Mouse (Mus musculus) megakaryocyte, adult 5-6 weeks (primary cell): Measurements from ENCODE around the gene St3gal4. TPM values are rescaled to one million over a fixed set of nuclear protein-coding genes. Genes with fewer than 3 reads are reported as not detected.

ENCODE experiments used
- ATAC-seq: 2 replicates; pipeline ENCODE4 v1.8.0; 2016; ENCODE audit warnings: mild to moderate bottlenecking, inconsistent platforms; ENCODE audit not compliant: poor library complexity, severe bottlenecking
- total RNA-seq, 2 experiments: library from RNA; stranded (forward) in 1 of 2; stranded (reverse) in 1 of 2; fragments of 153-499, 151-499 nt in 1 of 2; fragments of 221-1000, 200-1000 nt in 1 of 2; gene quantifications; 2 replicates each; pipeline versions ENCODE4 v1.2.3 to v1.2.4; 2015 to 2017

St3gal4 gene
- total RNA-seq, 2 experiments from 2014 or later = 53.1 to 57.4 TPM

GRCm38 (mm10) chr9:35131637-35132397 lies 12.7 kb upstream of the St3gal4 start:
- no peak for ATAC-seq

DNA sequence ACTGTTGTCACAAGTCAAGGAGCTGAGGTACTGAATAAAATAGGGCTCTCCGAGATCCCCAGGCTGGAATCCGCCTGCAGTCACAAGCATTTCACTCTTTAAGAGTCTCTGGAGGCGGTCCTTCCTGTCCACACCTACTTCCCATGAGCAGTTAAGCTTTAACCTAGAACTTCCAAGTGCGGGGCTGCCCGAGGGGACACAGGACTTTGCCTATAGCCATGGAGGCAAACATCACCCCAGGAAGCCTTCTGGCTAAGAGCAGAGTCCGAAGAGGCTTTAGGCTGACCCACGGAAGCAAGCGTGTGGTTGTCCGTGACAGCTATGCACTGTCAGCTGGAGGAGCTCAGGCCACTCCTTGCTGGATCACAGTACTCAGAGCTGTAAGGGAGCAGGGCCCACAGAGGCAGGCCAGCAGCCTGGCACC lies 9.9 kb upstream of the St3gal4 start:
- no peak for ATAC-seq

DNA sequence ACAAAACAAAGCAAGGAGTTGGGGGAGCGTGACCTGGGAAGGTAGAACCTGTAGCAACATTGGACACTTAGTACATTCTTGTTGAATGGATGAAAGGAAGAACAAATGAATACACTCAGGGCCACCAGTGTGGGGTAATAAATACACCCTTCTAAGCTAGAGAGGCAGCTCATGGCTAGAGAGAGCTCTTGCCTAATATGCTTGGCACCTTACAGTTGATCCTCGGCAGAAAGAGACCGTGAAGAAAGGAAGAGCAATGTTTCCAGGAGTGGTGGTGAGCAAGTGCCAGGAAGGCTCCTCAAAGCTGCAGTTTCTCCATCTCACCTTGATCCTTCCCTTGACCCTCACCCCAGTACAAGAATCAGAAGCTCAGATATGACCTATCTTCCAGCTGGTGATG lies 9.5 kb upstream of the St3gal4 start:
- no peak for ATAC-seq

DNA sequence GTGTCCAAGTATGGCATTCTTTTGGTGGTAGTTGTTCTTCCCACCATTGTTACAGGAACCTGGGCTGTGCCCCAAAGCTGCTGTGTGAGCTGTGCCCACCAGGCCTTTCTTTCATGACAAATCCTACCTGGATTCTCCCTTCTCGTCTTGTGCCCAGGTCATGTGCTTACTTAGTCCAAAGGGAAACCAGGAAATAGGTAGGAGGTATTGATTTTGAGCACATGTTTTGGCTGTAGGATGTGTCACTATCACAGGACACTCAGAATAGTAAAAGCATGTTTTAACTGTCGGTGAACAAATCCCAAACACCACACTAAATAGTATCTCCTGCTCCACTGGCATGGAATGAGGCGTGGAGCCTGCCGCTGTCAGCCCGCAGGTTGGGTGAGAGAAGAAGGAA lies 8.5 kb upstream of the St3gal4 start:
- no peak for ATAC-seq

GRCm38 (mm10) chr9:35127147-35127546 lies 8.1 kb upstream of the St3gal4 start:
- ATAC-seq = no peak

DNA sequence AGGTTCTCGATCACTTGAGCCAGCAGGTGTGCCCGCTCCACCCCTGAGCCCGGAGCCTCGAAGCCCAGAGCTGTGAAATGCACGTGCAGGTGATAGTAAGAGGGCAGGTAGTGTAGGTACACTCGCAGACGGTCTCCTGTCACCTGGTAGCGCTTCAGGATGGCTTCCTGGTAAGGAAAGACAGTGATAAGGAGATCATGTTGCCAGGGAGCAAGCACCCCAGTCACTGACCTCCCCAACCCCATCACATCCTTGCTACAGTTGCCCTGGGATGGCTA lies 5.5 kb upstream of the St3gal4 start:
- ATAC-seq = no peak

DNA sequence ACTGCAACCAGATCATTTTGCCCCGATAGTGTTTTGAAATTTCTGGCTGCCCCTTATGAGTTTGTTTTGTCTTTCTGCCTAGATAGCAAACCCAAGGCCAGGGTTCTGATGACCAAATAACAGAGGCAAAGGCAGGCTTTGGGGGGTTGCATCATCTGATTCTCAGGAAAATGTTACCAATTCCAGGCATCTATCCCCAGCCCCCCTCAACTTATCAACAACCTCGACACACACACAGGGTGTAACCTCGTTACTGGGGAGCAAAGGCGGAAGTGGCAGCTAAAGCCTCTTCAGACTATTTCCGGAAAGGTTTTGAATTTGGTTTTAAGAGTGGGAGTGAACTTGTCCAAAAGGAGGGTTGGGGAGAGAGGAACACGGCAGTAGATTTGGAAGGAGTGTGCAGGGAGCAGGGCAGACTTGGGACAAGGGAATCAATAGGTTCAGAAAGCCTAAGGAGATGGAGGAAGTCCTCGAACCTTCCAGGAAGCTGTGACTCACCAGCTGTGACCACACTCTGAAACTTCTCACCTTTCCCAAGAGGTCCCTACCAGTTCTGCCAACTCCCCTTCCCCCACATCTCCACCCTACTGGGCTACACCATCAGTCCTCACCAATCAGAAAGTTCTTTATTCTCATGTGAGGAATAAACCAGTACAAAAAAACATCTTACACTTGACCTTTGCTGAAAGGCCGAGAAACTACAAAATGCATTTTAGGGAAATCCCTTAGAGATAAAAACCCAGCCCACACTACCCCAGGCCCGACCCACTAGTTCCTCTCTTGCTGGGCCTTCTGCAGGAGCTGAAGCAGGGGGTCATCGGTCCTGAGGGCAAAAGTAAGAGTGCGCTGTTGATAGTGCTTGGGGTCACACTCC lies 5.0 kb upstream of the St3gal4 start:
- ATAC-seq = peak; percentile 88

DNA sequence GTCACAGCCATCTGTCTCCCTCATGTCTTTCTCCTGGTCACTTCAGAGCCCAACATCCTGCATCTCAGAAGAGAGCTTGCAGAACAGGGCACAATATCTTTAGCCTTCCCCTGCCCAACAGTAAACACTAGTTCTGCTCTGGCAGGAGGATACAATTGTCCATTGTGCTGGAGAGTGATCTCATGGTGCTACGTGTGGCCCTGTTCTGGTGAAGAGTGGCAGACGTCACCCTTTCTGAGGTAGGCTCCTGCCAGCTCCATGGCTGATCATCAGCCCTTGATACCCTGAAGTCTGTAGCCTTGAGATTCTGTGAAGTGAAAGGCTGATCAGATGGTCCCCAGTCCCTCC lies 4.4 kb upstream of the St3gal4 start:
- no peak; the same call in 1 of the 2 replicates for ATAC-seq

DNA sequence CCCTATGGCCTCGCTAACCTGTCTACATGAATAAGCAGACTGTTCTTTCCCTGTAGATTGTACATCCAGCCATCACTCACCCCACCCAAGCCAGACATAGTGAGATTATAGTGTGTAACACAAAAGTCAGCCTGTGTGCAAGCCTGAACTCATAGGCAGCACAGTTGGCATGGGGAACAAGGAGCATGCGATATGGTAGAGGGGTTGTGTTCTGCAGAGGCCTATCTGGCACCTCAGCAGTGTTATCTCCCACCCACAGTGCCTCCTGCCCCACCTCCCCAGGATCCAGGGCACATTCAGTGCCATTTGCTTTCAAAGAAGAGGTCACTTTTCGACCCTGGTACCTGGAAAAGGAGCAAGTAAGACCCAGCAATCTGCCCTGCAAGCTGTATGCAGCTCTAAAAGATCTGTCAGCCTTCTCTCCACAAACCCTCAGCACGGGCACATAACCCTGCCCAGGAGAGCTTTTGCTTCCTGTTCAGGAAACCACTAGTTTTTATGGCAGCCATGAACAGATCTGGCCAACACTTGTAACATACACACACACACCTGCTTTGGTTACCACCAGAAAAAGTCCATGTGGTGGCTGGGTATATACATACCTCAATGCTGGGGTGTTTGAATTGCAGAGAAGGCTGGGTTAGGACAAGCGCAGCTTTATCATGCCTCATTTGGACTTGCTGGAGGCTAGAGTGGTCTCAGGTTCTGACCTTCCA lies 3.6 kb upstream of the St3gal4 start:
- ATAC-seq = no peak

- ATAC-seq = no peak
Observed at GRCm38 (mm10) chr9:35118563-35118962, 505 bp downstream of the St3gal4 start.

GRCm38 (mm10) chr9:35117384-35118295 lies 1.4 kb downstream of the St3gal4 start:
- ATAC-seq = peak; percentile 27

GRCm38 (mm10) chr9:35116391-35117381 lies 2.4 kb downstream of the St3gal4 start:
- ATAC-seq = peak; percentile 77

DNA sequence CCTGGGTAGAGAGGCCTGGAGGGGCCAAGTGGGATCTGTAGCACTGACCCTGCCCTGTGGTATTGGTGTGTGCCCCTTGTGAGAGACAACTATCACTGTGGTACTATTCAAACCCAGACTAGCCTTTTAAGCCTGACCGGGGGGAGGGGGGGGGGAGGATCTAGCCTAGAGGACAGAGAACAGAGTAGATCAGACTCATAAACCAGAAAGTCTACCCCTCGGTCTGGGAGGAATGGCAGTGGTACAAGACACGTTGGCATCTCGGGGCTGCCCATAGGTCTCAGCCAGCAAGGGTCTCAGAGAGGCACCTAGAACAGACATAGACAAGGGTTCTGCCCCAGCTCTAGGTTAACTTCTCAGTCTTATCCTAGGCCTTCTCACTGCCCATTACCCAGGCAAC lies 3.3 kb downstream of the St3gal4 start:
- ATAC-seq = no peak

GRCm38 (mm10) chr9:35115299-35115698 lies 3.8 kb downstream of the St3gal4 start:
- ATAC-seq = no peak

DNA sequence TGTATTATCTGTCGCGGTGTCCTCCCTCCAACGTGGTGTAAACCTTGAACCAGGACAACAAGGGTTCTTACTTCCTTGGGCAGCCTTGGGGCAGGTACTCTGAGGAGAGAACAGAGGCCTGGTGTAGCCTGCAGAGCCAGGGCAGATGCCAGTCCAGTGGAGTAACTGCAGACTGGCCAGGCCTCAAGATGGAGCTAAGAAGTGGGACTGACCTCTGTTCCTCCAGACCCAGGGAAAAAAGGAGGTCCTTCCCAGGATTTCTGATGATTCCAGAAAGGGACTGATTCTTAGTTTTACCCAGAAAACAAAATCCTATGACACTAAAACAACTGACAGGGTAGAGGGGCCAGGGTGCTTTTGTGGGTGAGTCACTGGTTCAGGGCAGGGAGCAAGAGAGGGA lies 4.8 kb downstream of the St3gal4 start:
- ATAC-seq = no peak

DNA sequence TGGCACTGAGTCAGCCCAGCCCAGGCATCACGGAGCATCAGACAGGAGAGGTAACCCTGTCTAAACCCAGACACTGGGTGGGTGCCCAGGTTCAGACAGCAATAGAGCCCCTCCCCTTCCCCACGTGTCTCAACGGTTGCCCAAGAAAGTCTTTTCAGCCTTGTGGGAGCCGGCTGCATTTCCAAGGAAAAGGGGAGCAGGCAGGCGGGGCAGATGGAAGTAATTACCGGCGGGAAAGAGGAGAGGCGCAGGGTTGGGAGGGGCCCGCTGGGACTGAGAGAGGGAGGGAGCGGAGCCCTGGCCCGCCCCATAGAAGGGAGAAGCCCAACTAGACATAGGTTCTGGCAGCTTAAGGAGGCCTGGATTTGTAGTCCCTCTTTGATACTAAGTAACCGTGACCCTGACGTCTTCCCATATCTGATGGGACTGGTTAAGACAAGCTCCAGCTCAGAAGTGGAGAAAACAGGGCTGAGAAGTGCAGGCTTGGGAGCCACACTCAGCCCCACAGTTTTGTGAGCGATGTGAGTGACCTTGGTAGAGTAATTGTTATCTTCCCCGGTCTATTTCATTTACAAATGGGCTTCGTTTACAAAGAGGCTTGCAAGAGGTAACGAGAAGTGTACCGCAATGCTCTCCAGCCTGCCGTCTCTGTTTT lies 7.0 kb downstream of the St3gal4 start:
- no peak for ATAC-seq

- ATAC-seq = no peak
Observed at GRCm38 (mm10) chr9:35111446-35111845, 7.6 kb downstream of the St3gal4 start.

- no peak for ATAC-seq
Observed at GRCm38 (mm10) chr9:35110567-35110966, 8.5 kb downstream of the St3gal4 start.

GRCm38 (mm10) chr9:35110051-35110450 lies 9.0 kb downstream of the St3gal4 start:
- no peak; the same call in 1 of the 2 replicates for ATAC-seq
